Mouse (Mus musculus): Measurements from ENCODE around the gene Slc12a4.

Slc12a4 gene

GRCm38 (mm10) chr8:105969367-105969766 is 3.5 kb upstream of the Slc12a4 start:
- DNase-seq (ENCODE audit: low spot score in 2 of 2), result no peak

DNA sequence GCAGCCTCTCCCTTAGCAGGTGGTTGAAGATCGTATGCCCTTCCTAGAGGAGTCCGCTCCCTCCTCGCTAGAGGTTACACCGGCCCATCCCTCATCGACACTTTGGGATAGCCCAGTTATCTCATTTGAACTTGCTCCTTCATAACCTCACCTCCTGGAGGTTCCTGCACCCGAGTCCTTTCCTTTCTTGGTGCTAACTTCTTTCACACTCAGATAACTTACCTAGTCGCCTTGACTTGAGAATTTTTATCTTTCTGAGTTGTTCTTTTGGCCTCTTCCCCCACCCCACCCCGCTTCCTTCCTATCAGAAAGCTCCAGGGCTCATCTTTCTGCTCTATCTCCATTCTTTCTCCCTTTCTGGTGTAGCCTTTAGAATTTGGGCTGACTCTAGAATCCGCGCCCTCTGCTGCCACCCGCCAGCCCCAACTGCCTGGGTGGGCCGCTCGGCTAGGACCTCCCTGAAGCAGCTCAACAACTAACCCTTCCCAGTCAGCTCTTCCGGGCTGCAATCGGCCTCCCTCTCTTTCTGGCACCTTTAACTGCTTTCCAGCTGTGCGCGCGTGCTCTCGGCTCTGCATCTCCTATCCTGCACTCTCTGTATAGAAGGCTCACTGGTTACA is 905 bp upstream of the Slc12a4 start:
- DNase-seq (ENCODE audit: low spot score in 2 of 2), result no peak

DNA sequence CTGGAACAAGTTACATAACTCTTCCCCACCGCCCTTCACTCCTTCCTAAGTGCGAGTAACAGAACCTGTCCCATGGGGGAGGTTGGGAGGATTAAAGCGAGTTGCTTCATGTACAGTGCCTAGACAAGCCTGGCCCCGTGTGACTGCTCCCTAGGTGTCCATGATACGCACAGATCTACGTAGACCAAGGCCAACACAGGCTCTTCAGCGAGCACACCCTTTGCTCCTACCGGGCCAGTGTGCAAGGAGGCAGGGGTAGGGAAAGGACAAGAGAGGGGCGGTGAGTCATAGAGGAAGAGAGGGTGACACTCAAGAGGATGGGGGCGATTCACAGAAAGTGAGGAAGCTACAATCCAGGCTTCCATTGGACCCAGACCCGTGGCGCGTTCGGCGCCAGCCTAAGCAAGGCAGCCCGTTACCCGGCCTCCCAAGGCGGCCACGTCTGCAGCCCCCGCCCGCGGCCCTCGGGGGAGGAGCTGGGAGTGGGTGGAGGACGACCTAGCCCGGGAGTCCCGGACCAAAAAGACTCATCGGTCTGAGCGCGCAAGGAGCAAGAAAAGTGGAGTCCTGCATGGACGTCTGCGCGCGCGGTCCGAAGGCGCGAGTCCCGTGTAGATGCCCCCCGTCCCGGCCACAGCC is 512 bp downstream of the Slc12a4 start:
- peak in 1 of 2 experiments; percentile 45 for DNase-seq (ENCODE audit: low spot score in 2 of 2)

DNA sequence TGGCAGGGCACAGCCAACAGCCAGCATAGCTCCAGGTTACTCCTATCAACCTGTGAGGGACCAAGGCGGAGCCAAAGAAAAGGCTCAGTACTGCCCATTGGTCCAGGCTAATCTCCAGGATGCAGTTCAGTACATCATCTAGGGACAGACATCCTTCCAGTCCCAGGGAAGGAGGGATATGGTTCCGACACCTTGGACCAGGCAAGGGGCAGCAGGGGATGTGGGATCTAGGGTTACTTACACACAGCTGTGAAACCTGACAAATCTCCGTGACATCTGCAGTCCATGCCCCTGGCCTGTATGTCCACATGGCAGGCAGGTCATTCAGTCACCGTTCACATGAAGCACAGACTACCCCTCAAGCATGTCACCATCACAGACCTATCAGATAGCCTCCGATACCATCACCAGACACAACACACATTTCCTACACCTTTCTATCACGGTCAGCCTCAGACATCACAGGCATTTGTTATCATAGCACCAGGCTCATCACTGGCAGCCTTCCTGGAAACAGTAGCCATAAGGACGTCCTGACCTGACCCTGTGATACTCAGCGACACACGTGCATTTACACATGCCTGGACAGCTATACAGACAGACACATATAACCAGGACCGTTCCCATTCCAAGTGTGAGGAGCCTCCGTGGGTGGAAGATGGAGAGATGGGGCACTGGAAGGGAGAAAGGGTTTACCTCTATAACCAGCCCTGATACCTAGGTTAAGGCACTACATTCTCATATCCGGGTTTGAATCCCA is 1.2 kb downstream of the Slc12a4 start:
- no peak for DNase-seq (ENCODE audit: low spot score in 2 of 2)

- DNase-seq (ENCODE audit: low spot score in 2 of 2), result no peak
These were observed 4.4 kb downstream of the Slc12a4 start for GRCm38 (mm10) chr8:105961536-105961935.

GRCm38 (mm10) chr8:105961101-105961500 is 4.8 kb downstream of the Slc12a4 start:
- DNase-seq (ENCODE audit: low spot score in 2 of 2), result peak in 1 of 2 experiments; percentile 13

- peak in 1 of 2 experiments; percentile 43 for DNase-seq (ENCODE audit: low spot score in 2 of 2)
These were observed 6.5 kb downstream of the Slc12a4 start for GRCm38 (mm10) chr8:105959350-105959749.

DNA sequence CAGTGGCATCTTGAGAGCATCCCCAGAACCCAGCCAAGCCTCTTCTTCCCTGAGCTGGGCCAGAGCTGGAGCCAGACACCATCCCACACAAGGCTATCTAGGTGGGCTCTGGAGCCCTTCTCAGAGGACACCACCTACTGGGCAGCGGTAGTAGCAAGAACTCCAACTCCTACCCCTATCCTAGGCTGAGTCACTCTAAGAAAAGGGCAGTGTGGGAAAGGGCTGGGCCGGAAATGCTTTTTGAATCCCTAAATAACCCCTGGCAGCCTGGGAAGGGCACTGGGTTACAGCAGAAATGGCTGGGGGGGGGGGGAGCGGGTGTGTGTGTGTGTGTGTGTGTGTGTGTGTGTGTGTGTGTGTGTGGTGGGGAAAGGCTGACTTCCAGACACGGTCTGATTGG is 8.1 kb downstream of the Slc12a4 start:
- peak in 1 of 2 experiments; percentile 16 for DNase-seq (ENCODE audit: low spot score in 2 of 2)

DNA sequence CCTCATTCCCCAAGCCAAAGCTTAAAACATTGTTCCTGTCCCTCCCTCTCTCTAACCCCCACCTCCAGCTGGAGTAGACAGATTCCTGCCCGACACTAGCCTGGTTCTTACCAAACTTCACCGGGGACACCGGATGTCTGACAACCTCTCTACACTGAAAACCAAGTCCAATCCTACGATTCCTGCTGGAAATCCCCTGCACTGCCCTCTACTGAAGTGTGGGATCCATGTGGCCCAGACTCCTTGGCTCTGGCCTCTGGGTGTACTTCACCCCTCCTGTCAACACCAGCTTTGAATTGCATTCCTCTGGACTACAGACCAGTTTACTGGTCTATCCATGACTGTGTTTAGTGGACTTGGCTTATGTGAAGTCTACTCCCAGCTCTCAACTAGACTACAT is 9.3 kb downstream of the Slc12a4 start:
- DNase-seq (ENCODE audit: low spot score in 2 of 2), result no peak

GRCm38 (mm10) chr8:105951057-105951659 is 14.7 kb downstream of the Slc12a4 start:
- peak; percentile 84 to 86 for DNase-seq (ENCODE audit: low spot score in 2 of 2)

DNA sequence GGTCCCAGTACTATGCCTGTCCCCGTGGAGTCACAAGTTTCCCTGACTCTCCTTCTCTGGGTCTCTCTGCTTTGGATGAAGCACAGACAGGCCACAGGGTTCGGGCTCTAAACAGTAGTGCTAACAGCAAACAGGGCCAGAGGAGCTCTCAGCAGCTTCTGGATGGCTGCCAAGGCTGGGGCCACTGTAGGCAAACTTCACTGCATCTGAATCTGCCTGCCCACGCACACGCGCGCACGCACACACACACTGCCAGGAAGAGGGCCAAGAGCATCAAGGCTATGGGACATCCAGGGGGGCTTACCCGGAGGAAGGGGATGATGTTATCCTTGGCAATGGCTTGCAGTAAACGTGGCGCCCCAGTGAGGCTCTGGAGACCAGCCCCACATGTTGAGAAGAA is 16.5 kb downstream of the Slc12a4 start:
- DNase-seq (ENCODE audit: low spot score in 2 of 2), result peak; percentile 84 to 86

DNA sequence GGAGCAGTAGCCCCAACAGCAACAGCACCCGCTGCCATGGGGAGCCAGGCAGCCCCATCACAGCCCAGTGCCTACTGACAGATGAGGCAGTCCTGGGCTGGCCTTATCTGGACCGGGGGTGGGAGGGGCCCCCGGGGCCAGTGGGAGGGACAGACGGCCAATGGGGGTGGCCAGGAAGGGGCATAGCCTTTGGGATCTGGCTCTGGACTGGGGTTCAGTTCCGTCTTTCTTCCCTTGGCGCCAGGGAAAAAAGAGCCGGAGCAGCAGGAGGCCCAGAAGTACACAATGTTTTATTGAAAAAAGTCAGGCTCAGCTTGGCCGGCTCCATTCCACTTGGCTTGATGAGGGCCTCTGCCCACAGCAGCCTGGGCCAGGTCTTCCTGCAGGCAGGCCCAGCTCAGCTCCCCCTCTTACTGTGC is 22.6 kb downstream of the Slc12a4 start, which contains the start of gene Lcat:
Gene Lcat, minus strand, starts transcription at position 62 of the 419 bp plus-strand sequence.
- DNase-seq (ENCODE audit: low spot score in 2 of 2), result peak; percentile 74 to 78

DNA sequence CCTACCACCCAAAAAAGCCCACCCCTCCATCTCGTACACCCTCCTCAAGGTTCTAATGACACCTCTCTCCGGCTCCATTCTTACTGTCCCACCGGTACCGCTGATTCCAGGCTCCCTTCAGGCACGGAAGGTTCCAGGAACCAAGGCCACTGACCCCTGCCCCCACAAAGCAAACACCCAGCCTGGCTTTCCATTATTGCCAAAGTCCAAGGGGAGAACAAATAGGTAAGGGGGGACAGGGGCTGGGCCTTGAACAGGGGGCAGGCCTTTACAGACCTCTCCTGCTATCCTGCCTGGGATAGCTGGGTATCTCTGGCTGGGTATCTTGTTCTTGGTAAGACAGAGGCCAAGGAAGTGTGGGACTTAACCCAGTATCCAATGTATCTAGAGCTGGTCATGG is 23.4 kb downstream of the Slc12a4 start:
- DNase-seq (ENCODE audit: low spot score in 2 of 2), result no peak

- DNase-seq (ENCODE audit: low spot score in 2 of 2), result peak in 1 of 2 experiments; percentile 28
These were observed 23.9 kb downstream of the Slc12a4 start for GRCm38 (mm10) chr8:105942026-105942425.

DNA sequence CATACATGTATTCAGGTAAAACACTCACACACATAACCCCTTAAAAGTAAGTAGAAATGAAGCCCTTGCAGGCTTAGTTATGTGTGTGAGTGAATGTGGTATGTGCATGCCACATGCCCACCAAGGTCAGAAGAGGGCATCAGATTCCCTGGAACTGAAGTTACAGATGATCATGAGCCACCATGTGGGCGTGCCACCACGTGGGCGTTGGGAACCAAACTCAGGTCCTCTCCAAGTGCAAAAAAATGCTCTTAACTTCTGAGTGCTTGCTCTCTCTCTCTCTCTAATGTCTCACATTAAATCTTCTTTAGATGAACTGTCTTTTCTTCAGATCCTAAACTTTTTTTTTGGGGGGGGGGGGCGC is 27.6 kb downstream of the Slc12a4 start, which contains the start of gene Psmb10:
Gene Psmb10, minus strand, starts transcription at position 139 of the 364 bp plus-strand sequence.
- no peak for DNase-seq (ENCODE audit: low spot score in 2 of 2)

GRCm38 (mm10) chr8:105937496-105938305 is 28.2 kb downstream of the Slc12a4 start:
- DNase-seq (ENCODE audit: low spot score in 2 of 2), result peak in 1 of 2 experiments; percentile 56

DNA sequence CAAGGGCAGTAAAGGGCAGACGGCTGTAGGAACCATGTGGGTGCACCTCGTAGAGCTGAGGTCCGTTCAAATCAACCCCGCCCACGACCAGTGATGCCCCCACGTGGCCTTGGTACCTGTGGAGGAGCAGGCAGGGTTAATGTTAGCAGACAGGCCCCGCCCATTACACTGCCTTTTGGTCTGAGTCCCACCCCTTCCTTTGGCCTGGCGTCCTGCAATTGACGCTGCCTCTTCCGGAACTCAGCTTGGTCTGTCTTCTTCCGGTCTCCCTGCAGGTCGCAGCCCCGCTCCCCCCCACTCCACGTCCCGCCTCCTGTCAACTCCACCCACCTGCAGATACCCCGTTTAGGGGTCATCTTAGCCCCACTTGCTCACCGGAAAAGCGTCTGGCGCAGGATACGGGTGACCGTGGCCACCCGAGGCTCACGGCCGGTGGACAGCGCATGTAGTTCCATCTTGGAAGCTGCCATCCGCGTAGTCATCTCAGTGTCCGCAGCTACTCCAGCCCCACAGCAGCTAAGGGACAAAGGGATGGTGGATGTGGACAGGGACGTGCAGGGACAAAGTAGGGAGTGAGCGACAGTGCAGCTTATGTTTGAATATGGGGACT is 28.9 kb downstream of the Slc12a4 start:
- DNase-seq (ENCODE audit: low spot score in 2 of 2), result peak; percentile 92 to 93

DNA sequence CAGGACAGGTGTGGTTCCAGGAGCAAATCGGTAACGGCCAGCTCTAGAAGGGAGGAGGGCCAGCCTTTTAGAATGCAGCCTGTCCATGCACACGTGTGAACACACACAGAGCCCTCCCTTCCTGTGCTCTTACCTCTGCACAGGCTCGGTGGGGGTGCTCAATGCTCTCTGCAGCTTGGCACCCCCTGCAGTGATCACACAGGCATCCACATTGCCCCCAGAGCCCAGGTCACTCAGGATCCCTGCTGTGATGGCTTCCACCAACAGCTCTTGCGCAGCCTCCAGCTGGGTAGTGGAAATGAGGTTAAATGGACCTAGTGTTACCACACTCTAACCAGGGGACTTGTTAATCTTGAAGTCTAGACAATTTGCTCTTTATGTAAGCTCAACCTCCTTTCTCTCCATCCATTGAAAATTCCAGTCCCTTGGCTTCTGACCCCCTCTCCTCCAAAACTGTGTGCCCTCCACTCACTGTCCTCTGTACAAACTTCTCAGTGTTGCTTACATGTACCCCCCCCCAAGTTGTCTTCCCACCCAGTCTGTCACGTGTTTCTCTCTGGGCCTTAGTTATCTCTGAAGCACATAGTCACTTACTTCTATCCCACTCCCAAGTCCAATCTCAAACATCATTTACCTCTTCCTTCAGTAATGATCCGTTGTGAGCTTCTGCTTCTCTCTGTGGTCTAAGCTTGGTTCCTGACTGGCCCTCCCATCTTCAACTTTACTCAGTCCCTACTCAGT is 29.9 kb downstream of the Slc12a4 start:
- DNase-seq (ENCODE audit: low spot score in 2 of 2), result no peak

DNA sequence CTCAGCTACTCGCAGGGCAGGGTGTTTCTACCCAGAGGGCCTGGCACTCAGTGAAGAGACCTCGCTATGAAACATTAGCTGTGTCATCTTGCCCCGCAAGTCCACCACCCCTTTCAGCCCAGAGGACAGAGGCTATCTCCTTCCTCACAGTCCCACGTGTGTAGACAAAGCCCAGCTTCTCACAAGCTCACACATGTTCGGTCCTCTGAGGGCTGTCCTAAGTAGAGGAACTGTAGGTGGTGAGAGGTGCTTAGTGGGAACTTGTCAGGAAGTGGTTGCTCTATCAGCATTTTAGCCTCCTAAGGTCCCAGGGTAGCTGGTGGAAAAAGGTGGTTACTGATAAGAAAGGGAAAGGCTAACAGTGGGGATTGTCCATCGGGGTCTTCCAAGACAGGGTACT is 30.8 kb downstream of the Slc12a4 start:
- DNase-seq (ENCODE audit: low spot score in 2 of 2), result no peak

GRCm38 (mm10) chr8:105933762-105934161 is 32.1 kb downstream of the Slc12a4 start, which contains the start of gene Ctrl:
Gene Ctrl (minus strand): TSS chr8:105933862.
- DNase-seq (ENCODE audit: low spot score in 2 of 2), result no peak
